Mouse (Mus musculus): ENCODE results near the gene Xrcc1.

The Xrcc1 gene

DNA sequence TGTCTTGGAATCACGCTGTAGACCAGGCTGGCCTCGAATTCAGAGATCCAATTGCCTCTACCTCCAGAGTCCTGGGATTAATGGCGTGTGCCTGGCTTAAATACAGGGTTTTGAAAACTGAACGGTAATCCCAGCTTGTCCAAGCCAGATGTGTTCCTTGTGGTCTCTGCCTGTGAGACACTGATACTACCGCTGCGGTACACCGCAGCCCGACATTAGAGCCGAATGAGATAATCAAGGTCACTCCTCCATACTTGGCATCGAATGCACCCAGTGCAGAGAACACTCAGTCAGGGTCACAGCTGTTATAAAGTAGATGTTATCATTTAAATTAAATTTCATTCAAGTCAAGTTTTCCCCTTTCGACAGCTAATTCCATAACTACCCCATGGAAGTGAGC lies 17.2 kb upstream of the Xrcc1 start:
- DNase-seq (ENCODE audit: low spot score) = no peak

DNA sequence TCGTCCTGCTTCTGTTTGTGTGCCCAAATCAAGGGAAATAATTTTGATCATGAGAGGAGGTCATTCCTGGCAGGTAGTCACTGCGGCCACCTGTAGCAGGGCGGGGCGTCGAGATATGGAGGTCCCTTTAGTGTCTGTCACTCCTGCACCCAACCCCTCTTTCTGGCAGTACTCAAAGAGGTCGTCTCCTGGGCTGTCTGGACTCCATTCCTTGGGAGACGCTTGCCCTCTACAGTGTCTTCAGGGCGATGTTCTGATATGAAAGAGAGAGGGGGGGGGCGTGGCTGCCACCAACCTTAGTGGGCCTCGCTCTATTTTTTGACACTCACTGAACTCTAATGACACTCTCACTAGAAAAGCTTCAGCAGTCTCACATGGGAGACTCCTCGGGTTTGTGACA lies 16.5 kb upstream of the Xrcc1 start:
- no peak for DNase-seq (ENCODE audit: low spot score)

DNA sequence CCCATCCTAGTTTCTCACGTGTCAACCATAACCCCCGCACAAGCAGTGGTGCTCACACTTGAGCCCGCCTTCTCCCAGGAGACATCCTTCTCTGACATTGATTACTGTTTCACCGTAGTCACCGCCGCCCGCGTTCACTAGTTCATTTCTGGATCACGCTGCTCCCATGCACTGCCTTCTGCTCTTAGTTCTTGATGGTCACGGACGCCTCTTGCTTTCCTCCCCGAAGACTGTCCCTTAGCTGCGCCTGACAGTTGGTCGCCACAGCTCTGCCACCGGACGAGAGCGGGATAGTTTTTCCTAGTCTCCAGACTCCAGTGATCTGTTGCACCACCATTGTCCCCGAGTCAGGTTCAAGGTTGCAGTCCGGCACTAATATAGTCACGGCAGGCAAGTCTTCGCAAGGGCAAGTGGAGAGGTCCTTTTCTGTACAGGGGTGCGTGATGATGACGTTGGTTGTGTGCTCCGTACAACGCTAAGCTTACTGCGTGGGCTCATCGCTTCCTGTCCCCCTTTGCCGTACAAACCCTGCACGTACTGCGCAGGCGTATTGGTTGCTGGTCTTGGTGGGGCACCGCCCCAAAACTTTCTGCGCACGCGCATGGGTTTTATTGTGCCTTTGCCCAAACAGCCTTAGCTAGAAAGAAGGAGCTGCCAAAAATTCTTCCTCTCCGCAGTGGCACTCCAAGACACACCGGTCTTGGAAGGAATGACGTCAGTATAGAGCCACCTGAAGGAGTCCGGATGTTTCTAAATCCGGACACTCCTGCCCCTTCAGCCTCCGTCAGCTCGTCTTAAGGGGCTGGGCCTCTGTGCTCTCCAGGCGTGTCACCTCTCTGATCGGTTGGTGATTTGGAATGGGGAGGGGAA lies 15.8 kb upstream of the Xrcc1 start, which contains the start of gene Irgq:
Irgq (plus strand) TSS at position 628 of the 870 bp plus-strand sequence.
- DNase-seq (ENCODE audit: low spot score) = peak; percentile 98

DNA sequence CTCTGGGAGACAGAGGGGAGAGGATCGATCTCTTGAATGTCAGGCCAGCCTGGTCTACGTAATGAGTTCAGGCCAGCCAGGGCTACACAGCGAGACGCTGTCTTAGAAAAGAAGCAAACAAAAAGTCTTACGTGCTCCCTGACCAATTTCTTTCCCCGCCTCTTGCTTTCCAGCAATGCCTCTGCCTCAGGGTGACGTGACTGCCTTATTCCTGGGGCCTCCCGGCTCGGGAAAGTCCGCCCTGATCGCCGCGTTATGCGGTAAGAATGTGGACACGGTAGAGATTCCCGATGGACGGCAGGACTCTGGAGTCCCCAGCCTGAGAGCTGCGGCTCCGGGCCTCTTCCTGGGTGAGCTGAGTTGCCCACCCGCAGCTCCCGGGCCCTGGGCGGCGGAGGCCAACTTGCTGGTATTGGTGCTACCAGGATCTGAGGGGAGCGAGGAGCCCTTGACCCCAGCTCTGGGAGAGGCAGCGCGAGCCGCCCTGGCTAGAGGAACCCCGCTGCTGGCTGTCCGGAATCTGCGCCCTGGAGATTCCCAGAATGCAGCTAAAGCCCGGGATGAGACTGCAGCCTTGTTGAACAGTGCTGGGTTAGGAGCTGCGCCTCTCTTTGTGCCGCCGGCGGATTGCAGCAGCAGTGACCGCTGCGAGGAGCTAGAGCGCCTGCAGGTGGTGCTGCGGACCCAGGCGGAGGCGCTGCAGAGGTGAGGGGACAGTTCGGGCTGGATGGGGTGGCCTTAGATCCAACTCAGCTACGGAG lies 14.7 kb upstream of the Xrcc1 start:
- peak; percentile 84 for DNase-seq (ENCODE audit: low spot score)

DNA sequence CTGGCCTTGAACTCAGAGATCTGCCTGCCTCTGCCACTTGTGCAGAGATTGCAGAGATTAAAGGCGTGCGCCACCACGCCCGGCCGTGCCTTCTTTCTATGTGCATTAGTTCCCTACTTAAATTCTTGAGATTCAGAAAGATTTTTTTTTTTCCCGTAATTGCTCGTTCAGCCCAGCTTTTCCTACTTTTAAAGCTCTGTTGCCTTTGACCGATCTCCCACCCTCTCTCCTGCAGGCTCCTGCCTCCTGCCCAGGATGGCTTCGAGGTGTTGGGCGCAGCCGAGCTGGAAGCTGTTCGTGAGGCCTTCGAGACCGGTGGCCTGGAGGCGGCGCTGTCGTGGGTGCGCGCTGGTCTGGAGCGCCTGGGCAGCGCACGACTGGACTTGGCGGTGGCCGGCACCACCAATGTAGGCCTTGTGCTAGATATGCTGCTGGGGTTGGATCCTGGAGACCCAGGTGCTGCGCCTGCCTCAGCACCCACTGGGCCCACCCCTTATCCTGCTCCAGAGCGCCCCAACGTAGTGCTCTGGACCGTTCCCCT lies 13.0 kb upstream of the Xrcc1 start:
- no peak for DNase-seq (ENCODE audit: low spot score)

DNA sequence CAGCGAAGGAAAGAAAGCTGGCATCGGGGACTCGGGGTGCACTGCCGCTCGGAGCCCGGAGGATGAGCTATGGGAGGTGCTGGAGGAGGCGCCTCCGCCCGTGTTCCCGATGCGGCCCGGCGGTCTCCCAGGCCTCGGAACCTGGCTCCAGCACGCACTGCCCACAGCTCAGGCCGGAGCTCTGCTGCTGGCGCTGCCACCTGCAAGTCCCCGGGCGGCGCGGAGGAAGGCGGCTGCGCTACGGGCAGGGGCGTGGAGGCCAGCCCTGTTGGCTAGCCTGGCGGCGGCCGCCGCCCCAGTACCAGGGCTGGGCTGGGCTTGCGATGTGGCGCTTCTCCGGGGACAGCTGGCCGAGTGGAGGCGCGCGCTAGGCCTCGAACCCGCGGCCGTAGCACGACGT lies 12.3 kb upstream of the Xrcc1 start:
- DNase-seq (ENCODE audit: low spot score) = peak; percentile 40

DNA sequence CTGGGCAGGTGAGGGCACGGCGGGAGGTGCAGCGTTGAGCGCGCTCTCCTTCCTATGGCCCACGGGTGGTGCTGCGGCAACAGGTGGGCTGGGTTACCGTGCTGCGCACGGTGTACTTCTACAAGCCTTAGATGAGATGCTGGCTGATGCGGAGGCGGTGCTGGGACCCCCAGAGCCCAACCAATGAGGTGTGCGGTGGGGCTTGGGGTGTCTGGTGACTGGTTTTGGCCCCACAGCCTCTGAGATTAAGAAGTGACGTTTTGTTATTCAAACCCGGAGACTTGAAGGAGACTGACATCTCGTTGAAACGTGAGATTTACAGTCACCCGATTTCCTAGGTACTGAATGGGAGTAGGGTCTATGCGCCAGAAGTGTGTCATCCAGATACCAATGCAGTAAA lies 11.8 kb upstream of the Xrcc1 start:
- DNase-seq (ENCODE audit: low spot score) = no peak

DNA sequence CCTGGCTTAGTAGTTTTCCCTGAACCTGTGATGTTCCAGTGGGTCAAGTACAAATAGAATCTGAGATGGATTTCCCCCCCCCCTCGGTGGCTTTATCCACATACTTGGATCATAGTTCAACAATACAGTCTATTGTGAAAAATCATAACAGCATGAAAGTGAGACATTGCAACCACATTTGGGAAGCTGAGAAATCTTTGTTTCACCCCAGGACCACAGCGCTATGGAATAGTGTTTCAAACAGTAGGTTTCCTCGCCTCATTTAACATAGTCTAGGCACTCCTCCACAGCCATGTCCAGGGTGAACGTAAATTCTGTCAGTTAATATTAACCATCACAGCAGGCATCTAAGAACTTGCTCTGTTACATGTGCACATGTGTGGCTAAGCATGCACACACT lies 9.0 kb upstream of the Xrcc1 start:
- DNase-seq (ENCODE audit: low spot score) = no peak

DNA sequence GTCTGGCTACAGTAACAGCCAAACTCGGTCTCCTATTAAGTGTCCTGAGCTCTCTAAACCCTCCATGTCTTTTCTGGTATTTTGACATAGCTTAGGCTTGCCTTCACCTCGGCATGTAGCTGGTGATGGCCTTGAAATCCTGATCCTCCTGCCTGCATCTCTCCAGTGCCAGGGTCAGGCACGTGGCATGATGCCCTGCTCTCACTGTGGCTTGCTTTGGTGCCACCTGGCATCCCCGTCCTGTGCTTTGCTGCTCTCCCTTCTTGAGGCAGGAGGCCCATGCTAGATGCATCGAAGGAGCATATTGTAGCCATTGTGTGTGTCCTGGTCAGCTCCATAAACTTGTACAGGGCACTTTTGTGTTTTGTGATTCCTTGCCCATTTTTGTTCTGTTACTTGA lies 8.5 kb upstream of the Xrcc1 start:
- no peak for DNase-seq (ENCODE audit: low spot score)

DNA sequence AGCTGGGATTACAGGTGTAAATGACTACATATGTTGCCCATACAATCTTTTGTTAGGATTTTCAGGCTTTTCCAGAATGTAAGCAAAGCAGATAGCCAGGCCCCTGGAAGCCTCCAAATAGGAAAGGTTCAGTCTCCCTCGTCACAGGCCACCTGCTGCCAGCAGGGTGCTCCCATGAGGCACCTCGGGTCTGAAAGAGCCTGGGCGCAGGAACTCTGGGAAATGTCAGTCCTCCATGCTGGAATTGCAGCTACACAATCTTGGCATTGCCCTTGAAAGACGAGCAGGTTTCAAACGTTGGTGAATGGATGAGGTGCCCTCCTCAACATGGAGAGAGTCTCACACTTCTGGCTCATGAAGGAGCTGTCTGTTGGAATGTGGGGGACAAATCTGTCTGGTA lies 7.9 kb upstream of the Xrcc1 start:
- no peak for DNase-seq (ENCODE audit: low spot score)

DNA sequence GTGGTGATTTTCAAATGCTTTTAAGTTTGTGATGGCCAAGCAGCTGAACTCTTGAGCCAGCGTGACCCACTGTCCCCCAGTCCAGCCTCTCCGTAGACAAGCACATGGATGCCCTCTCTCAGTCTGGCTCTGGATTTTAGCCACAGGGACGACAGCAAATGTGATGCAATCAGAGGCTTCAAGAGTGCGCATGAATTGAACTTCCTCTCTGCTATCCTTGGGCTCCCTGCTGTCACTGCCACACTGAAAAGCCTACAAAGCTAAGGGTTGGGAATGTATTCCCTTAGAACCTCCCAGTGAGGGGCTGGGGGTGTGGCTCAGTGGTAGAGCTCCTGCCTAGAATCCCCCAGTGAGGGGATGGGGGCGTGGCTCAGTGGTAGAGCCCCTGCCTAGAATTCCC lies 7.4 kb upstream of the Xrcc1 start:
- DNase-seq (ENCODE audit: low spot score) = no peak

DNA sequence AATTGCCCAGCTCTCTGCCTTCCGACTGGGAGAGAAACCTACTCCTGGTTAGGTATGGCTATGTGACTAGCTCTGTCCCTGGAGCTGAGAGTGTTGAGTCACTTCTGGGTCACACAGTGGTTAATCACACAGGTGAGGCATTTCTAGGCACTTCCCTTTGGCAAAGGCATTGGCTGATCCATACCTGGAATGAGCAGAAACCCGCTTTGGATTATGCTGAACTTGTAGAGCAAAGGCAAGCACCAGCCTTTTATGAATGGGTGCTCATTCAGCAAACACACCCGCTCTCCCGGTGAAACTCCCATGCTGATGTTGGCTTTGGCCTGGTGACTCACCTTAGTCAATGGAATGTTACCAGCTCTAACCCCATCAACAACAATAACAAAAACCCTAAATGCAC lies 6.4 kb upstream of the Xrcc1 start:
- no peak for DNase-seq (ENCODE audit: low spot score)

DNA sequence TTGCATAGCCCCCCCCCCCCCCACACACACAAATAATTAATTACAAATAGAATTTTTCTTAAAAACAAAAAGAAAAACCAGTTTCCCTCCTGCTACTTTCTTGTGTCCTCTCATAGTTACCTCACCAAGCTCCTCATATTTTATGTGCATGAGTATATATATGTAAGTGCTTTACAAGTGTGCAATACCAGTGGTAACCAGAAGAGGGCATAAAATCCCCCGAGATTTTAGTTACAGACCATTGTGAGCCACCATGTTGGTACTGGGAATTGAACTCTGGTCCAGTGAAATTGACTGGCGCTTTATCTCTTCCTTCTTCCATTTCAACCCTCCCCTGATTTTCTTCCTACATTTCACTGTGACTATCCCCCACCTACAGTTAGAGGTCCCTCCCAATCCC lies 1.6 kb upstream of the Xrcc1 start:
- DNase-seq (ENCODE audit: low spot score) = no peak

DNA sequence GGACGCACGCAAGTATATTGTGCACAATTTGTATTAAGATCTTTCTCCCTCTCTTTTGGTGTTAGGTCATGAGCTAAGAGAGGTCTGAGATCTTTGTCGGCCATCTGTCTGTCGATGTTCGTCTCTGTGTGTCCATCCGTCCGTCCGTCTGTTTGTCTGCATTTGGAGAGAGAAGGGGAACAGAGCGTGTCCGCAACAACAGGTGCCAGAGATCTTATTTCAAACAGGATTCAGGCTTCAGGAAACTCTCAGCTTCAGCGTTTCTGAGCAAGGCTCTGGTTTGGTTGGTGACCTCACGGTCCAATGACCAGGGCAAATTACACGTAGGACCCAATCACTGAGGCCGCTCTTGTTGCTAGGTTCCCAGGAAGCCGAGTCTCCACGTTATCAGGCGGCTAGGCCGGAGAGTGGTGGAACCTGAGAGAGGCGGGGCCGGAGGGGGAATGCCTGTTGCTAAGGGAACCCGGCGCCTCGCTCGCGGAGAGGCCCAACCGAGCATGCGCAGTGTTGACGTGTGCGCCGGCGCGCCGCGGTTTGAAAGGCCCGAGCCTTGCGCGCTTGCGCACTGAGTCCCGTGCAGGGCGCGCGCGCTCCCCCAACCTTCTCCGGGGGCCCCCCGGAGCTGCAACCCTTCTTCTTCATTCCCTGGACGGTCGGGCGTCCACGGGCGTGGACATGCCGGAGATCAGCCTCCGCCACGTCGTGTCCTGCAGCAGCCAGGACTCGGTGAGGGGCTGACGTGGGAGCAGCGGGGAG lies 723 bp downstream of the Xrcc1 start:
- peak; percentile 99 for DNase-seq (ENCODE audit: low spot score)

DNA sequence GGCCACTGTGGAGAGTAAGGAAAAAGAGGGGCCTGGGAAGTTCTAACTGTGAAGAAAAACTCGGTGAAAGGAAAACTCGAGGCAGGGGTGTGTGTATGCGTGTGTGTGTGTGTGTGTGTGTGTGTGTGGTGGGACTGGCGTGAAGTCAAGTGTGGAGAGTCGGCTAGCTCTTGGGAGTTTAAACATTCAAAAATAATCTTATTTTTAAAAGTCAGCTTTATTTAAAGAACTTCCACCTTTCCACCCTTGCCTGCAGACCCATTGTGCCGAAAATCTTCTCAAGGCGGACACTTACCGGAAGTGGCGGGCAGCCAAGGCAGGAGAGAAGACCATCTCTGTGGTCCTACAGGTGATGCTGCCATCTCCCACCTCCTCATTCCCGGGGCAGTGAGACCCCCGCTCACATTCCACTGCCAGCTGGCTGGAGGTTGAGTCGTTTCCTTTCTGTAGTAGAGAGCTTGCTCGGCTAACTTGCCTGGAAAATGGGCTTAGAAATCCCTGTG lies 1.5 kb downstream of the Xrcc1 start:
- DNase-seq (ENCODE audit: low spot score) = no peak

DNA sequence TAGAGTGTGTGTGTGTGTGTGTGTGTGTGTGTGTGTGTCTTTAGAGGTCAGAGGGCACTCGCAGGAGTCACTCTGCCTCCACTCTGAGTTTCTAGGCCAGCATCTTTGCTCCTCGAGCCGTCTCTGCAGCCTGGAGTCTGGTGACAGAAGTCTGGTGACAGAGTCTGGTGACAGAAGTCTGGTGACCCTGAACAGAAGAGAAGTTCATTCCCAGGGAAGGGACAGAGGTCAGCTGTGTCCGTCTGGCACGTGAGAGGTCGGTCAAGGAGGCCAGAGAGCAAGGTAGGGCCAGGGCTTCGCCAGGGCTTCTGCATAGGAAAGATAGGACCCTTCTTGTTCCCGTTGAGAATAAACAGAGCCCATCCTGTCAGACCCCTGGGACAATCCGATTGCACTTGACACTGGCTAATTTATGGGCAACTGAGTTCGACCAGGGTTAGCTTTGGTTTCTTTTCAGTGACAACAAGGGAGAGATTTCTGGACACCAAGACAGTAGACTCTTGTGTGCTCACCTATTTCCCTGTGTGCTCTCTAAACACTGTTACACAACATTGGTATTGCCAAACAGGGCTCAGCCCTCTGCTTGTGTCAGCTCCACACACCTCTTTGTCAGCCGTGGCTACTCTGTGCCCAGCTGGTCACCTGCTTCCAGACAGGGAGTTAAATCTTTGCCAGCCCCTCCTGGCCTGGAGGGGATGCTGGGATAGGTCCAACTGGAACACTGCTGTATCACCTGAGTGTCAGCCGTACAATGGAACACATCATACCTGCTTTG lies 6.1 kb downstream of the Xrcc1 start:
- DNase-seq (ENCODE audit: low spot score) = no peak

DNA sequence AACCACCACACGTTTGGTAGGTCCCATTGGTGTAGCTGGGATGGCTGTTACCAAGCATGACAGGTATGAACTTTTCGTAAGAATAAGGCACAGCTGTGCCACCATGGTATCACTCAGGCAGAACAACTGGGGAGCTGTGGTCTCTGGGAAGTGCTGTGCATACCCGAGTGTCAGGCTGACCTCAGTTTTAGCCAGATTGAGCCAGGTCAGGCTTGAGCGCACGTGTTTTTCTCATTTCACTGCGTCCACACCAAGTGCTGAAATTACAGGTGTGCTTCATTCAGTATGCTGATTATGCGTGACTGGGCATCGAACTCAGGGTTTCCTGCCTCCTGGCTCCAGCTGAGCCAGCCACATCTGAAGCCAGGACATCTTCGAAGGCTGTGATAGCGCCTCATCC lies 9.7 kb downstream of the Xrcc1 start:
- no peak for DNase-seq (ENCODE audit: low spot score)

DNA sequence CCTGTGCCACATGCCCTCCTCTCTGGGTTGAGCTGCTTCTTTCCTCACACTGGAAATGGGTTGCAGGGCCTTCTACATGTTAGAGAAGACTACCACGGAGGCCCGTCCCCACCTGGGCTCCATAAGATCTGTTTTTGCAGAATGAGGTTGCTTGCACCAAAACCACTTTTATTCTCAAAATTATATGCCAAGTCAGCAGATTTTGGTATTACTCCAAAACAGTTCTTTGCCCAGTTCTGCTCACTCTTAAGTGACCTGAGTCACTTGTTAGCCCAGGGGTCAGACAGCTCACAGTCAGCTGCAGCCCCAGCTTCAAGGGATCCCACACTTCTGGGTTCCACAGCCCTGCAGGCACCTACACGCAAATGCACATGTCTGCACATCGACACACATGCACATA lies 15.4 kb downstream of the Xrcc1 start:
- no peak for DNase-seq (ENCODE audit: low spot score)

DNA sequence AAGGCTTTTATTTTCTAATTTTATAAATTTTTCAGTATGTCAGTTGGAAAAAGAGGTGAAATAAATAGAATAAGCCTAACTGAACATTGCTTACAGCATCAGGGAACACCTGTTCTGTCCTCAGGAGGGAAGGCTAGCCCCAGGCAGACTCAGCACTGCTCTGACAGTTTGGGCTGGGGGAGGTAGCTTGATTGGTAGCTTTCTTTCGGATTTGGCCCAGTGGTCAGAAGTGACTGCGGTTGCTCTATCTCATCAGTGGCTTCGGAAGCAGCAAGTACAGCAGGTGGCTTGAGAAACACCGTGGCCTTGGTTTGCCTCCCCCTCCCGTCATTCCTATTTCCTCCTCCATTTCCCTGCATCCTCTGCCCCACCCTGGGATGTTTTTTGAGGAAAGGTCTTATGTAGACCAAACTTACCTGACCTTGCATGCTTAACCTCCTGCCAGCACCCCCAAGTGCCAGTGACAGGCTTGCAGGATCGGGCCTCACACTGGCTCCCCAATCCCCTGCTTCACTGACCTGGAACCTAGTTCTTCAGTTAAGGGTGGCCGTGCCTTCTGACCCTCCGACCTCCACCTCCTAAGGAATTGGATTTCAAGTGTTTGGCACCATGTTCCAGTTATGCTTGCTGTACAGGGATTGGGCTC lies 17.2 kb downstream of the Xrcc1 start:
- no peak for DNase-seq (ENCODE audit: low spot score)

DNA sequence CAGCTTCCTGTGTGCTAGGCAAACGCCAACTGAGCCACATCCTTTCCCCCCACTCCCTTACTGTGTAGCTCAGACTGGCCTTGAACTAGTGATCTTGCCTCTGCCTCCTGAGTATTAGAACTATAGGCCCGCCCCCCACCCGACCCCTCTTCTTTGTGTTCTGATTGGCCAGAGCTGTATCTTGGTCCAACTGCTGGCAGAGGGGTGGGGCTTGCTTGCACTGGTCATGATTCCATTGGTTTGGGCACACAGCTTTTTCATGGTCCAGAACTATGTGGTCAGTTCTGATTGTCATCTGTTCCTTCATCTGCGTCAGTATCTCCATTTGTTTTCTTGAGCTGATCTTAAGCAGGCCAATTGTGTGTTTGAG lies 17.7 kb downstream of the Xrcc1 start:
- no peak for DNase-seq (ENCODE audit: low spot score)

All from testis, postnatal 10 days (tissue).